Mouse (Mus musculus): ENCODE results near the gene Gm20388. TPM values are rescaled to one million over a fixed set of nuclear protein-coding genes. Genes with fewer than 3 reads are reported as not detected.
A peak's percentile ranks its signal among the peaks of the same experiment; 100 is the strongest.

Gene Gm20388
- polyA plus RNA-seq, 1 experiment = 28.1 TPM

DNA sequence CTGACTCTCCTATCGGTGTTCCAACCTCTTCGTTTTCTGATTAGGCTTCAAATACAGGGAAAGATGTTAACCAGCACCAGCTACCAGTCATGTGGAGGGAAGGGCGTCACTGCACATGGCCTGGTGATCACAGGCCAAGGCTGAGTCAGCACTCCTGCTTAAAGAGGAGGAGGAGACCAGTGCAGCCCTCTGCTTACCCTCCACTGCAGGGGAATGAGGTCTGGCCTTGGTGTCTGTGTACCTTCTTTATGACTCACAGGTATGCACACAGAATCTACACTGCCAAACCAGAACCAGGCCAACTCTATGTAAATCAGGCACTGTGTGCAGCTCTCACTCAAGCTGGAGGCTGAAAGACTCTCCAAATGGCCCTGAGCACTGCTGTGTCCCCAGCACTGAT is 1900.9 kb downstream of the Gm20388 start:
- peaks cover 29% of the 10 kb centered on the region for H3K36me3 ChIP-seq (ENCODE audit: control insufficient read depth, insufficient read depth, low read length, poor library complexity, severe bottlenecking)
- H3K4me1 ChIP-seq (ENCODE audit: control insufficient read depth, insufficient read depth, low read length) = no peaks in the 10 kb centered on the region
- H3K27ac ChIP-seq (ENCODE audit: insufficient read depth, low read length) = no peak overlapping the region
- H3K4me3 ChIP-seq (ENCODE audit: low read depth, low read length) = no peak overlapping the region
- TF ChIP-seq EP300 (IDR thresholded peaks at IDR 0.05; ENCODE audit: insufficient read depth, low read depth, low read length) (no peak), CTCF (IDR thresholded peaks at IDR 0.05; ENCODE audit: low read depth, low read length) (no peak), POLR2A (IDR thresholded peaks at IDR 0.05; ENCODE audit: insufficient read depth, low read length) (no peak)
- H3K27me3 ChIP-seq (ENCODE audit: control insufficient read depth, insufficient read depth, low read length, poor library complexity, severe bottlenecking) = no peaks in the 10 kb centered on the region
- H3K9ac ChIP-seq (ENCODE audit: low read depth, poor library complexity, severe bottlenecking) = no peak overlapping the region
- H3K9me3 ChIP-seq (replicated peaks; ENCODE audit: control insufficient read depth, insufficient read depth, low read length, poor library complexity, severe bottlenecking) = no peaks in the 10 kb centered on the region

DNA sequence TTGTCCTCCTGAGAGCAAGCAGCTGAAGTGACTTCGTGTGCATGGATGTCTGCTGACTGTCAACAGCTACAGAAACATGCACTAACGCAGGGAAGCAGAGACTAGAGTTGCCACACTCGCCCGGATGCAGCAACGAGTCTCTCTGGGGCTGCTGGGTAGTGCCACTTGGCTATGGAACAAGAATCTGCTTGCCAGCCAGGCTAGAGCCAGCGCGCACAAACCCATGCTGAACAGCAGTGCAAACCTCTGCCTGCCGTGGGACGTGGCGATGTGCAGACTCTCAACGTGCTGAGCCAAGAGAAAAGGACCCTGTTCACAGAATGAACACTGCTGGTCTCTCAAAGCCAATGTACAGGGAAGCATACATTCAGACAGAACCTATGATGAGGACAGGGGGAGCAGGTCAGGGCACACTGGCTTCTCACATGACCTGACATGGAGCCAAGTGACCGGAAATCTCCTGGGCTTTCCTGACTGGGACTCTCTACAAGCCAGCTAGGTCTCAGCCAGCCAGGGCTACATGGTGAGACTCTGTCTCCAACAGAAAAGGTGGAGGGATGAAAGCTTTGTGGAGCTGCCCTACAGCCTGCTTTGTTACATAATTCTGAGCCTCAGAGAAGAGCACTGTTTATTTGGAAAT is 1901.4 kb downstream of the Gm20388 start:
- peaks cover 26% of the 10 kb centered on the region for H3K36me3 ChIP-seq (ENCODE audit: control insufficient read depth, insufficient read depth, low read length, poor library complexity, severe bottlenecking)
- H3K9me3 ChIP-seq (replicated peaks; ENCODE audit: control insufficient read depth, insufficient read depth, low read length, poor library complexity, severe bottlenecking) = no peaks in the 10 kb centered on the region
- TF ChIP-seq CTCF (IDR thresholded peaks at IDR 0.05; ENCODE audit: low read depth, low read length) (no peak), EP300 (IDR thresholded peaks at IDR 0.05; ENCODE audit: insufficient read depth, low read depth, low read length) (no peak), POLR2A (IDR thresholded peaks at IDR 0.05; ENCODE audit: insufficient read depth, low read length) (no peak)
- H3K9ac ChIP-seq (ENCODE audit: low read depth, poor library complexity, severe bottlenecking) = no peak overlapping the region
- H3K4me3 ChIP-seq (ENCODE audit: low read depth, low read length) = no peak overlapping the region
- no peaks in the 10 kb centered on the region for H3K4me1 ChIP-seq (ENCODE audit: control insufficient read depth, insufficient read depth, low read length)
- no peaks in the 10 kb centered on the region for H3K27me3 ChIP-seq (ENCODE audit: control insufficient read depth, insufficient read depth, low read length, poor library complexity, severe bottlenecking)
- H3K27ac ChIP-seq (ENCODE audit: insufficient read depth, low read length) = no peak overlapping the region

DNA sequence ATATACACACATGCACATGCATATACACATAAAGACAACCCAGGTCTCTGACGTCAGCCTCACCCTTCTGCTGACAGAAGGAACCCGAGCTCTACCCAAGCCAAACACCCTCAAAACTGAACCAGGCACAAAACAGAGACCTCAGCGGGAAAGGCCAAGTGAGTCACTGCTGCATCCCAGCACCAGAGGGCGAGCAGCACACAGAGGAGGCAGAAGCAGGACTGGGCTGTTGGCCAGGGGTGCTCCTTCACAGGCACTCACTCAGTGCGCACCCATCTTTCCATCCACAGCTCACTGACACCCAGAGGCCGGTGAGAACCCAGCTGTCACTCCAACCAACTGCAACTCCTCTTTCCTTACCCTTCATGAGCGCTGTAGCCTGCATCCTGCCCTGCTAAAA is 1907.6 kb downstream of the Gm20388 start:
- Histone ChIP-seq H3K9me3 (replicated peaks; ENCODE audit: control insufficient read depth, insufficient read depth, low read length, poor library complexity, severe bottlenecking) (no peaks in the 10 kb centered on the region), H3K4me1 (ENCODE audit: control insufficient read depth, insufficient read depth, low read length) (no peaks in the 10 kb centered on the region), H3K4me3 (ENCODE audit: low read depth, low read length) (no peak overlapping the region), H3K27me3 (ENCODE audit: control insufficient read depth, insufficient read depth, low read length, poor library complexity, severe bottlenecking) (no peaks in the 10 kb centered on the region), H3K27ac (ENCODE audit: insufficient read depth, low read length) (no peak overlapping the region), H3K36me3 (ENCODE audit: control insufficient read depth, insufficient read depth, low read length, poor library complexity, severe bottlenecking) (peaks cover 29% of the 10 kb centered on the region), H3K9ac (ENCODE audit: low read depth, poor library complexity, severe bottlenecking) (no peak overlapping the region)
- no peak for TF ChIP-seq EP300 (IDR thresholded peaks at IDR 0.05; ENCODE audit: insufficient read depth, low read depth, low read length)
- peak; percentile 8 for TF ChIP-seq CTCF (IDR thresholded peaks at IDR 0.05; ENCODE audit: low read depth, low read length)

- Histone ChIP-seq H3K9ac (ENCODE audit: low read depth, poor library complexity, severe bottlenecking) (no peak overlapping the region), H3K4me1 (ENCODE audit: control insufficient read depth, insufficient read depth, low read length) (no peaks in the 10 kb centered on the region), H3K4me3 (ENCODE audit: low read depth, low read length) (no peak overlapping the region), H3K9me3 (replicated peaks; ENCODE audit: control insufficient read depth, insufficient read depth, low read length, poor library complexity, severe bottlenecking) (no peaks in the 10 kb centered on the region), H3K36me3 (ENCODE audit: control insufficient read depth, insufficient read depth, low read length, poor library complexity, severe bottlenecking) (peaks cover 15% of the 10 kb centered on the region), H3K27ac (ENCODE audit: insufficient read depth, low read length) (no peak overlapping the region), H3K27me3 (ENCODE audit: control insufficient read depth, insufficient read depth, low read length, poor library complexity, severe bottlenecking) (no peaks in the 10 kb centered on the region)
- no peak for TF ChIP-seq CTCF (IDR thresholded peaks at IDR 0.05; ENCODE audit: low read depth, low read length)
- TF ChIP-seq POLR2A (IDR thresholded peaks at IDR 0.05; ENCODE audit: insufficient read depth, low read length) = no peak
- no peak for TF ChIP-seq EP300 (IDR thresholded peaks at IDR 0.05; ENCODE audit: insufficient read depth, low read depth, low read length)
Measured at GRCm38 (mm10) chr8:121820840-121821239, 1910.2 kb downstream of the Gm20388 start.

- Histone ChIP-seq H3K9me3 (replicated peaks; ENCODE audit: control insufficient read depth, insufficient read depth, low read length, poor library complexity, severe bottlenecking) (no peaks in the 10 kb centered on the region), H3K4me1 (ENCODE audit: control insufficient read depth, insufficient read depth, low read length) (no peaks in the 10 kb centered on the region), H3K4me3 (ENCODE audit: low read depth, low read length) (no peak overlapping the region), H3K27ac (ENCODE audit: insufficient read depth, low read length) (no peak overlapping the region), H3K27me3 (ENCODE audit: control insufficient read depth, insufficient read depth, low read length, poor library complexity, severe bottlenecking) (no peaks in the 10 kb centered on the region), H3K9ac (ENCODE audit: low read depth, poor library complexity, severe bottlenecking) (peak overlapping the region; percentile 42), H3K36me3 (ENCODE audit: control insufficient read depth, insufficient read depth, low read length, poor library complexity, severe bottlenecking) (peaks cover 12% of the 10 kb centered on the region)
- TF ChIP-seq POLR2A (IDR thresholded peaks at IDR 0.05; ENCODE audit: insufficient read depth, low read length) (no peak), CTCF (IDR thresholded peaks at IDR 0.05; ENCODE audit: low read depth, low read length) (no peak), EP300 (IDR thresholded peaks at IDR 0.05; ENCODE audit: insufficient read depth, low read depth, low read length) (no peak)
Measured at GRCm38 (mm10) chr8:121821320-121821719, 1910.7 kb downstream of the Gm20388 start.

DNA sequence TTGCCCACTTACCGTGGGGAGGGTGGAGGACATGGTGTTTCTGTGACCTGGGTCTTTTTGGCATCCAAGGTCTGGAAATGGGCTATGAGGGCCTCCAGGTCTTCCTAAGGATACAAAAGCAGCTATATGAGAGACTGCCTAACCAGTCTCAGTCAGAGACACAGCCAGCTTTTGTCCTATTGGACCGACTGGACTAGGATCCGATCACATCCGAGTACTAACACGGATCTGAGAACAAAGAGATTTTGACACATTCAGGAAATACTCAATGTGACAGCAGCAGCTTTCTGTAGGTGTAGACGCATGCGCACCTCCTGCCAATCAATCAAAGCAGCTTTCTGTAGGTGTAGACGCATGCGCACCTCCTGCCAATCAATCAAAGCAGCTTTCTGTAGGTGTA is 1911.1 kb downstream of the Gm20388 start:
- H3K27me3 ChIP-seq (ENCODE audit: control insufficient read depth, insufficient read depth, low read length, poor library complexity, severe bottlenecking) = no peaks in the 10 kb centered on the region
- H3K27ac ChIP-seq (ENCODE audit: insufficient read depth, low read length) = peak overlapping the region; percentile 39; the same call in 1 of the 2 replicates
- H3K9me3 ChIP-seq (replicated peaks; ENCODE audit: control insufficient read depth, insufficient read depth, low read length, poor library complexity, severe bottlenecking) = no peaks in the 10 kb centered on the region
- peak overlapping the region; percentile 42 for H3K9ac ChIP-seq (ENCODE audit: low read depth, poor library complexity, severe bottlenecking)
- TF ChIP-seq POLR2A (IDR thresholded peaks at IDR 0.05; ENCODE audit: insufficient read depth, low read length) (no peak), CTCF (IDR thresholded peaks at IDR 0.05; ENCODE audit: low read depth, low read length) (no peak), EP300 (IDR thresholded peaks at IDR 0.05; ENCODE audit: insufficient read depth, low read depth, low read length) (no peak)
- H3K4me3 ChIP-seq (ENCODE audit: low read depth, low read length) = peak overlapping the region; percentile 48
- peaks cover 12% of the 10 kb centered on the region for H3K36me3 ChIP-seq (ENCODE audit: control insufficient read depth, insufficient read depth, low read length, poor library complexity, severe bottlenecking)
- no peaks in the 10 kb centered on the region for H3K4me1 ChIP-seq (ENCODE audit: control insufficient read depth, insufficient read depth, low read length)

All from ES-Bruce4 (cell line).